Mouse (Mus musculus): ENCODE data around the gene Pogz. TPM values are rescaled to one million over a fixed set of nuclear protein-coding genes. Genes with fewer than 3 reads are reported as not detected.
"Not testable (repeated sequence)": the region's sequence is repeated elsewhere in the genome, so short reads cannot be mapped to it uniquely, and the experiment has no call there.

The Pogz gene
- total and polyA plus RNA-seq, 2 experiments from 2014 or later: 14.0 to 48.2 TPM

DNA sequence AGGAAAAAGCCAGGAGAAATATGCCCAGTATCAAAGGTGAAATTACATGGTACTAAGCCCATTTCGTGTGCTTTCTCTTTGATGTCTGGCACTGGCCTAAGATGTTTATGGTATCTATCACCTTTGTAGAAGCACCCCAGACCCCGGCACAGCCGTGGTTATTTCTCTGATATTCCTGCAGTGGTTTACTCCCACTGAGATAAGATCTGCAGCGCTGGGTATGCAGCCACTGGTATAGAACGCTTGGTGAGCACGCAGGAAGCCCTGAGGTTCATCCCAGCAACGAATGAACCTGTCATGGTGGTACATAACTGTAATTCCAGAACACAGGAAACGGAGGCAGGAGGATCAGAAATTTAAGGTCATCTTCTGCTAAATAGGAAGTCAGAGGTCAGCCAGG lies 87.3 kb downstream of the Pogz start:
- DNase-seq (no peak), ATAC-seq (no peak)
- Histone ChIP-seq H3K9ac (no peak overlapping the region), H3K36me3 (ENCODE audit: insufficient read depth) (no peaks in the 10 kb centered on the region), H3K27me3 (ENCODE audit: insufficient read depth, low read length) (no peaks in the 10 kb centered on the region), H3K4me2 (ENCODE audit: low read depth) (no peak overlapping the region), H3K27ac (ENCODE audit: low read depth, low read length) (no peak overlapping the region), H3K9me3 (ENCODE audit: low read length) (no peaks in the 10 kb centered on the region), H3K4me3 (ENCODE audit: low read depth, low read length) (no peak overlapping the region), H3K4me1 (ENCODE audit: insufficient read depth) (no peaks in the 10 kb centered on the region)
- 83% methylated on average over 8 of the region's 8 CpGs for WGBS
- no peak for TF ChIP-seq CTCF (IDR thresholded peaks at IDR 0.05; ENCODE audit: low read depth)

DNA sequence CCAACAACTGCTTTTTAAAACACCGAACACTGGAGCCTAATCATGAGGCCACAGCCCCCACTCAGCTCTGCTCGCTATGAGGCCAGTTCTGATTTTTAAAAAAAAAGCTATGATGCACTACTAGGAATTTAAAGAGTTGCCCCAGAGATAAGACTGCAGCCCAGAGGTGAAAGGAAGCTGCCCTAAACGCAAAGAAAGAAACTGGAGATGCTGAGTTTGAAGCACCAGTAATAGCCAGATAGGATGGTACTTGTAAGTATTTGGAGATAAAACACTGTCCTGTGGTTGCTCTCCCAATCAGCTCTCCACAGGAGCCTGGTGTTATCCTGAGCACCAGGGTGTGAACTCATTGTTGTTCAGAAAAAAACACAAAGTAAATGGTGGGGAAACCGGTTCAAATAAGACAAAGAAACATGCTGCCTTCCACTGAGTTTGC lies 89.0 kb downstream of the Pogz start:
- not testable (repeated sequence) for H3K9me3 ChIP-seq (ENCODE audit: low read length); ATAC-seq
- WGBS: 38% methylated on average over 4 of the region's 4 CpGs

DNA sequence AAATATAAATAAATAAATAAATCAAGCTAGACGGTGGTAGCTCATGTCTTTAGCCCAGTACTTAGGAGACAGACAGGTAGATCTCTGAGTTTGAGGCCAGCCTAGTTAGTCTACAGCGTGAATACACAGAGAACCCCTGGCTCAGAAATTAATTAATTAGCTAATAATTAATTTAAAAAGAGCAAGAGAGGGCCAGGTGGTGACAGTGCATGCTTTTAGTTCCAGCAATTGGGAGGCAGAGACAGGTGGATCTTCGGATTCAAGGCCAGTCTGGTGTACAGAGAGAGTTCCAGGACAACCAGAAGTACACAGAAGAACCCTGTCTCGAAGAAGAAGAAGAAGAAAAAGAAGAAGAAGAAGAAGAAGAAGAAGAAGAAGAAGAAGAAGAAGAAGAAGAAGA lies 91.6 kb downstream of the Pogz start:
- not testable (repeated sequence) for H3K9me3 ChIP-seq (ENCODE audit: low read length); DNase-seq; H3K36me3 ChIP-seq (ENCODE audit: insufficient read depth); H3K27ac ChIP-seq (ENCODE audit: low read depth, low read length); H3K4me2 ChIP-seq (ENCODE audit: low read depth); H3K9ac ChIP-seq; H3K4me1 ChIP-seq (ENCODE audit: insufficient read depth); H3K27me3 ChIP-seq (ENCODE audit: insufficient read depth, low read length); H3K4me3 ChIP-seq (ENCODE audit: low read depth, low read length); ATAC-seq
- WGBS: 84% methylated on average over 3 of the region's 4 CpGs

More for the DNA sequence above, 89.0 kb downstream of the Pogz start:
- not testable (repeated sequence) for H3K4me3 ChIP-seq (ENCODE audit: low read depth, low read length); H3K4me2 ChIP-seq (ENCODE audit: low read depth); H3K27ac ChIP-seq (ENCODE audit: low read depth, low read length); H3K4me1 ChIP-seq (ENCODE audit: insufficient read depth); H3K9ac ChIP-seq; H3K36me3 ChIP-seq (ENCODE audit: insufficient read depth); H3K27me3 ChIP-seq (ENCODE audit: insufficient read depth, low read length); DNase-seq

DNA sequence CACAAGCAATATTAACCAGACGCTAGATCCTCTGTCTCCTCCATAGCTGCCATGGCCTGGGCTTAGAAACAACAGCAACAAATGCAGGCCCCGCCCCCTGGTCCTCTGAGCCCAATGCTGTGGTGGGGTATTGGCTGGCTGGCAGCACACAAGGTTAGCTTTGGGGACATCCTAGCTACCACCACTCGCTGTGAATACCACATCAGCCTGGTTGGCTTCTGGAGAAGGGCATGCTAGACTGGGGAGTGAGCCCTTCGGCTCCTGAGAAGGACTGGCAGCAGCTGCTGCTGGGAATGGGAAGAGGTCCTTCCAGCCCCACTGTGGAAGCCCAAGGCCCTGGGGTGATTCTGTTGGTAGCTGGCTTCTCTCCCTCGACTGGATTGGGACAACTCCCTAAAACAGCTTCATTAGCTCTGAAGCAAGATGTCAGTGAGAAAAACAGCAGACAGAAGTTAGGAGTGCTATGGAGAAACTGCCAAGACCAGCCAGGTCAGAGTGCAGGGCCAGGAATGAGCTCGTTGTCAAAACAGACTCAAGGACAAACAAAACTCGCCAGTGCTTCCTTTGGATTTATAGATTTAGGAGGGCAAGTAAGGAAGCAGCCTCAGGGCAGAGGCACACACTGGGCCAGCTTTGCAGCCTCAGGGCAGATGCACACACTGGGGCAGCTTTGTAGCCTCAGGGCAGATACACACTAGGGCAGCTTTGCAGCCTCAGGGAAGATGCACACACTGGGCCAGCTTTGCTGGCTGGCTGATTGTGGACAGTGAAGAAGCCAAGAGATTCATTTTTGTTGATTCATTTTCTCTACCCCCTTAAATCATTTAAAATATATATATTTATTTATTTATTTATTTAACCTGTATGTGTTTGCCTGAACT lies 93.3 kb downstream of the Pogz start:
- not testable (repeated sequence) for H3K4me2 ChIP-seq (ENCODE audit: low read depth); H3K4me1 ChIP-seq (ENCODE audit: insufficient read depth); H3K4me3 ChIP-seq (ENCODE audit: low read depth, low read length); H3K9ac ChIP-seq; H3K27ac ChIP-seq (ENCODE audit: low read depth, low read length); H3K36me3 ChIP-seq (ENCODE audit: insufficient read depth); DNase-seq; H3K9me3 ChIP-seq (ENCODE audit: low read length); H3K27me3 ChIP-seq (ENCODE audit: insufficient read depth, low read length); ATAC-seq
- 51% methylated on average over 7 of the region's 7 CpGs for WGBS

DNA sequence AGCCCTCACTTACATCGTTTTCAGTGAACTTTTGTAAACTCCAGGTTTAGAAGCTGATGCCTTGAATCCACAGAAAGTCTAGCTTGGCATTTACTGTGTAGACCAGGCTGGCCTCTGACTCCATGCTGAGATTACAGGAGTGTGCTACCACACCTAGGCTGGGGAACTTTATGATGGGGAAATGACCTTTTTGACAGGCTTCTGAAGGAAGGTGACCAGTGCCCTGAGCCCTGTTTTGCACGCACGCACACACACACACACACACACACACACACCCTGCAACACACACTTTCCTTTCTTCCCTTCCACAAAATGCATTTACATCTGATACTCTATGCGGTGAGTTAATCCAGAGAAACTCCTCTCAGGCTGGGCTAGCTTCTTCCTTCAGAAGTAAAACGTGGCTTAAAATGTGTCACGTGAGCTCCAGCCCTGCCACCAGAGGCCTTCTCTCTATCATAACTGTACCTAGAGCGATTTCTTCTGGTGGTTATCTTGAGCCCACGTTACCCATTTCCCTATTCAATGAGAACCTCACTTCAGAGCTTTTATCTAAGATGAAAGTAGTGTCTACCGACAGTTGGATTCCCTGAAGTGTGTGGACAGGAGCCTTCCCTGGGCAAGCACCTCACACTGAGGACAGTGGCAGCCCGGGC lies 94.2 kb downstream of the Pogz start:
- H3K4me2 ChIP-seq (ENCODE audit: low read depth); ATAC-seq: not testable (repeated sequence)
- WGBS: 82% methylated on average over 10 of the region's 10 CpGs

More for the DNA sequence above, 94.2 kb downstream of the Pogz start:
- H3K4me1 ChIP-seq (ENCODE audit: insufficient read depth); H3K4me3 ChIP-seq (ENCODE audit: low read depth, low read length); H3K36me3 ChIP-seq (ENCODE audit: insufficient read depth); H3K9ac ChIP-seq; H3K27me3 ChIP-seq (ENCODE audit: insufficient read depth, low read length); H3K27ac ChIP-seq (ENCODE audit: low read depth, low read length); DNase-seq; H3K9me3 ChIP-seq (ENCODE audit: low read length): not testable (repeated sequence)

Other genes with a start within 250 kb of the Pogz start
- not detected in 2 replicates for gene Gm10972, start 194.5 kb upstream of the Pogz start, total RNA-seq (2014; rRNA removed)
- gene Gm10972, start 194.5 kb upstream of the Pogz start, polyA plus RNA-seq (2015; fragmentation: Nextera tagmentation; extraction: Ambion mirVana): not detected in 2 replicates
- 6.5 and 7.6 TPM in 2 replicates for gene Tuft1, start 178.7 kb upstream of the Pogz start, total RNA-seq (2014; rRNA removed)
- gene Tuft1, start 178.7 kb upstream of the Pogz start, polyA plus RNA-seq (2015; fragmentation: Nextera tagmentation; extraction: Ambion mirVana): 4.0 and 5.7 TPM in 2 replicates
- 0.62 and 1.2 TPM in 2 replicates for gene Selenbp2, start 144.0 kb upstream of the Pogz start, total RNA-seq (2014; rRNA removed)
- gene Selenbp2, start 144.0 kb upstream of the Pogz start, polyA plus RNA-seq (2015; fragmentation: Nextera tagmentation; extraction: Ambion mirVana): 0.52 TPM in 1 of 2 replicates, not detected in the other
- 6.0 and 7.2 TPM in 2 replicates for gene Cgn, start 51.1 kb upstream of the Pogz start, total RNA-seq (2014; rRNA removed)
- 3.3 and 6.0 TPM in 2 replicates for gene Cgn, start 51.1 kb upstream of the Pogz start, polyA plus RNA-seq (2015; fragmentation: Nextera tagmentation; extraction: Ambion mirVana)
- 341 and 498 TPM in 2 replicates for gene Psmb4, start 49.4 kb downstream of the Pogz start, total RNA-seq (2014; rRNA removed)
- 367 and 417 TPM in 2 replicates for gene Psmb4, start 49.4 kb downstream of the Pogz start, polyA plus RNA-seq (2015; fragmentation: Nextera tagmentation; extraction: Ambion mirVana)
- 10.2 and 16.6 TPM in 2 replicates for gene Selenbp1, start 95.5 kb downstream of the Pogz start, total RNA-seq (2014; rRNA removed)
- gene Selenbp1, start 95.5 kb downstream of the Pogz start, polyA plus RNA-seq (2015; fragmentation: Nextera tagmentation; extraction: Ambion mirVana): 11.6 and 11.9 TPM in 2 replicates
- 14.8 and 18.7 TPM in 2 replicates for gene Rfx5, start 116.5 kb downstream of the Pogz start, total RNA-seq (2014; rRNA removed)
- 3.5 and 4.1 TPM in 2 replicates for gene Rfx5, start 116.5 kb downstream of the Pogz start, polyA plus RNA-seq (2015; fragmentation: Nextera tagmentation; extraction: Ambion mirVana)
- 69.9 and 79.8 TPM in 2 replicates for gene Pi4kb, start 137.2 kb downstream of the Pogz start, total RNA-seq (2014; rRNA removed)
- gene Pi4kb, start 137.2 kb downstream of the Pogz start, polyA plus RNA-seq (2015; fragmentation: Nextera tagmentation; extraction: Ambion mirVana): 24.6 and 25.5 TPM in 2 replicates
- gene Zfp687, start 177.9 kb downstream of the Pogz start, total RNA-seq (2014; rRNA removed): 20.3 and 23.1 TPM in 2 replicates
- gene Zfp687, start 177.9 kb downstream of the Pogz start, polyA plus RNA-seq (2015; fragmentation: Nextera tagmentation; extraction: Ambion mirVana): 9.8 and 13.1 TPM in 2 replicates
- gene Psmd4, start 205.0 kb downstream of the Pogz start, total RNA-seq (2014; rRNA removed): 203 and 255 TPM in 2 replicates
- 278 and 279 TPM in 2 replicates for gene Psmd4, start 205.0 kb downstream of the Pogz start, polyA plus RNA-seq (2015; fragmentation: Nextera tagmentation; extraction: Ambion mirVana)